ENCODE assay signal across 12 mouse cellular contexts in genomic region chr6:108231892-108232710, GRCm38 (mm10). TPM values are rescaled to one million over a fixed set of nuclear protein-coding genes. Genes with fewer than 3 reads are reported as not detected.
A peak's percentile ranks its signal among the peaks of the same experiment; 100 is the strongest.
DNase-seq lines count a peak whose midpoint lies in the region; ATAC-seq and TF ChIP-seq lines count a peak whose summit lies in the region.
"Had no signal": no experiment of that assay in that cellular context is flagged by ENCODE, and none has a peak within 500 bp of the region (broad histone marks: within the 10 kb centered on the region; RNA-seq: fewer than 3 reads in every experiment).

No protein-coding gene starts in this region.

- TF ChIP-seq CTCF in hindbrain, postnatal 0 days (IDR thresholded peaks at IDR 0.05; ENCODE audit: low read depth), result peak; percentile 23; the same call in 1 of the 2 replicates
- TF ChIP-seq CTCF in midbrain, postnatal 0 days (IDR thresholded peaks at IDR 0.05), result peak; percentile 30
- peak; percentile 49 for TF ChIP-seq CTCF in stomach, postnatal 0 days (IDR thresholded peaks at IDR 0.05; ENCODE audit: low read depth)

- peak; percentile 40; the same call in 1 of the 2 replicates for ATAC-seq in hindbrain, postnatal 0 days
- no peak for ATAC-seq in hindbrain, embryonic 16.5 days
- ATAC-seq in midbrain, postnatal 0 days (ENCODE audit: low FRiP score), result no peak
- ATAC-seq in midbrain, embryonic 15.5 days (replicated peaks), result no peak
- ATAC-seq in hematopoietic stem cell, adult 5-6 weeks (replicated peaks in 1 of 2; ENCODE audit: insufficient read depth in 1 of 2, low FRiP score in 2 of 2, low TSS enrichment in 1 of 2, low read depth in 1 of 2, poor library complexity in 2 of 2, severe bottlenecking in 2 of 2), result peak; percentile 42 to 50
- no peak; the same call in 1 of the 2 replicates for ATAC-seq in stomach, postnatal 0 days (ENCODE audit: low FRiP score, low TSS enrichment)
- ATAC-seq: activated CD4-positive, CD25-positive, alpha-beta regulatory T cell, adult 4 months had no signal

- no peaks in the 10 kb centered on the region for H3K27me3 ChIP-seq in hindbrain, postnatal 0 days (ENCODE audit: insufficient read depth, low read length)
- H3K27me3 ChIP-seq in hindbrain, embryonic 16.5 days (replicated peaks; ENCODE audit: control insufficient read depth, insufficient read depth, low read length), result no peaks in the 10 kb centered on the region
- H3K27me3 ChIP-seq in midbrain, postnatal 0 days (ENCODE audit: insufficient read depth, low read length), result no peaks in the 10 kb centered on the region
- no peaks in the 10 kb centered on the region for H3K27me3 ChIP-seq in midbrain, embryonic 15.5 days (replicated peaks)
- H3K27me3 ChIP-seq in stomach, postnatal 0 days (ENCODE audit: control insufficient read depth, insufficient read depth, low read length), result no peaks in the 10 kb centered on the region
- H3K27me3 ChIP-seq: limb, embryonic 13.5 days had no signal

- no peak overlapping the region for H3K27ac ChIP-seq in hindbrain, postnatal 0 days
- no peak overlapping the region for H3K27ac ChIP-seq in hindbrain, embryonic 16.5 days (ENCODE audit: low read depth, low read length)
- no peak overlapping the region for H3K27ac ChIP-seq in midbrain, postnatal 0 days (ENCODE audit: low read depth, low read length)
- H3K27ac ChIP-seq in midbrain, embryonic 15.5 days, result no peak overlapping the region
- H3K27ac ChIP-seq in stomach, postnatal 0 days (replicated peaks), result no peak overlapping the region
- H3K27ac ChIP-seq: limb, embryonic 13.5 days had no signal

- no peak overlapping the region for H3K4me2 ChIP-seq in hindbrain, postnatal 0 days (ENCODE audit: low read depth, low read length)
- no peak overlapping the region for H3K4me2 ChIP-seq in hindbrain, embryonic 16.5 days (ENCODE audit: low read length)
- H3K4me2 ChIP-seq in midbrain, postnatal 0 days (ENCODE audit: low read depth, low read length, poor library complexity, severe bottlenecking), result no peak overlapping the region
- no peak overlapping the region for H3K4me2 ChIP-seq in midbrain, embryonic 15.5 days
- H3K4me2 ChIP-seq in stomach, postnatal 0 days (replicated peaks; ENCODE audit: low read depth), result no peak overlapping the region
- H3K4me2 ChIP-seq: limb, embryonic 13.5 days had no signal

- H3K9ac ChIP-seq in hindbrain, postnatal 0 days (replicated peaks; ENCODE audit: low read length), result no peak overlapping the region
- H3K9ac ChIP-seq in hindbrain, embryonic 16.5 days (ENCODE audit: low read depth, low read length), result no peak overlapping the region
- no peak overlapping the region for H3K9ac ChIP-seq in midbrain, postnatal 0 days (replicated peaks; ENCODE audit: low read length, poor library complexity, severe bottlenecking)
- H3K9ac ChIP-seq in midbrain, embryonic 15.5 days, result no peak overlapping the region
- H3K9ac ChIP-seq in stomach, postnatal 0 days (ENCODE audit: low read length), result no peak overlapping the region
- H3K9ac ChIP-seq: limb, embryonic 13.5 days had no signal

- no peak for TF ChIP-seq EP300 in stomach, postnatal 0 days (optimal IDR thresholded peaks at IDR 0.05)

- 75% methylated on average over 11 of the region's 11 CpGs for WGBS in hindbrain, postnatal 0 days
- 81% methylated on average over 11 of the region's 11 CpGs for WGBS in hindbrain, embryonic 16.5 days
- WGBS in midbrain, postnatal 0 days, result 83% methylated on average over 11 of the region's 11 CpGs
- 84% methylated on average over 11 of the region's 11 CpGs for WGBS in midbrain, embryonic 15.5 days
- 72% methylated on average over 11 of the region's 11 CpGs for WGBS in stomach, postnatal 0 days

- H3K36me3 ChIP-seq in hindbrain, postnatal 0 days (ENCODE audit: insufficient read depth, low read length), result no peaks in the 10 kb centered on the region
- no peaks in the 10 kb centered on the region for H3K36me3 ChIP-seq in hindbrain, embryonic 16.5 days (ENCODE audit: control insufficient read depth, insufficient read depth, low read length)
- H3K36me3 ChIP-seq in midbrain, postnatal 0 days (ENCODE audit: insufficient read depth, low read length), result no peaks in the 10 kb centered on the region
- H3K36me3 ChIP-seq in midbrain, embryonic 15.5 days (replicated peaks), result no peaks in the 10 kb centered on the region
- H3K36me3 ChIP-seq in stomach, postnatal 0 days (ENCODE audit: control insufficient read depth, insufficient read depth, low read length), result no peaks in the 10 kb centered on the region
- H3K36me3 ChIP-seq: limb, embryonic 13.5 days had no signal

- DNase-seq in hindbrain, postnatal 0 days (ENCODE audit: low spot score), result no peak
- DNase-seq in midbrain, postnatal 0 days (ENCODE audit: low spot score), result no peak
- no peak for DNase-seq in stomach, postnatal 0 days (ENCODE audit: low spot score)
- DNase-seq in adrenal gland, postnatal 4 days (ENCODE audit: low spot score in 2 of 2), result no peak
- DNase-seq in spleen, postnatal 14 days (ENCODE audit: low spot score in 2 of 2), result no peak
- DNase-seq: lung, postnatal 4 days had no signal

- H3K4me1 ChIP-seq in hindbrain, postnatal 0 days (ENCODE audit: insufficient read depth, low read length), result peaks cover 12% of the 10 kb centered on the region; the same call in 1 of the 2 replicates
- H3K4me1 ChIP-seq in hindbrain, embryonic 16.5 days (ENCODE audit: control insufficient read depth, insufficient read depth, low read depth, low read length), result peaks cover 5% of the 10 kb centered on the region; the same call in 1 of the 2 replicates
- no peaks in the 10 kb centered on the region; the same call in 1 of the 2 replicates for H3K4me1 ChIP-seq in midbrain, postnatal 0 days (ENCODE audit: insufficient read depth, low read length)
- peaks cover 9% of the 10 kb centered on the region for H3K4me1 ChIP-seq in midbrain, embryonic 15.5 days
- 0 out of 2 replicates have a peak, but pooled peaks cover 2% of the 10 kb centered on the region for H3K4me1 ChIP-seq in stomach, postnatal 0 days (replicated peaks; ENCODE audit: control insufficient read depth, insufficient read depth)

- no peaks in the 10 kb centered on the region for H3K9me3 ChIP-seq in hindbrain, postnatal 0 days (ENCODE audit: low read length)
- no peaks in the 10 kb centered on the region for H3K9me3 ChIP-seq in hindbrain, embryonic 16.5 days (ENCODE audit: control insufficient read depth, low read length)
- no peaks in the 10 kb centered on the region for H3K9me3 ChIP-seq in midbrain, postnatal 0 days (ENCODE audit: low read length)
- no peaks in the 10 kb centered on the region for H3K9me3 ChIP-seq in midbrain, embryonic 15.5 days
- no peaks in the 10 kb centered on the region for H3K9me3 ChIP-seq in stomach, postnatal 0 days (ENCODE audit: control insufficient read depth, low read length)
- H3K9me3 ChIP-seq: limb, embryonic 13.5 days had no signal

- H3K4me3 ChIP-seq in hindbrain, postnatal 0 days (ENCODE audit: low read length), result no peak overlapping the region
- H3K4me3 ChIP-seq in hindbrain, embryonic 16.5 days (ENCODE audit: low read length), result no peak overlapping the region
- no peak overlapping the region for H3K4me3 ChIP-seq in midbrain, postnatal 0 days (ENCODE audit: low read depth, low read length)
- no peak overlapping the region for H3K4me3 ChIP-seq in midbrain, embryonic 15.5 days
- H3K4me3 ChIP-seq in stomach, postnatal 0 days (ENCODE audit: low read depth, low read length), result no peak overlapping the region
- H3K4me3 ChIP-seq: limb, embryonic 13.5 days; myocyte had no signal

RNA-seq across cellular contexts. Expression of gene Itpr1, which starts 19.2 kb away (rescaled TPM):
- 35.4 and 47.1 TPM in 2 replicates for total RNA-seq in hindbrain, postnatal 0 days (2014; rRNA removed)
- polyA plus RNA-seq in hindbrain, postnatal 0 days (2015; fragmentation: Nextera tagmentation; extraction: Ambion mirVana), result 7.2 and 8.4 TPM in 2 replicates
- 5.4 and 5.6 TPM in 2 replicates for polyA plus RNA-seq in hindbrain, embryonic 16.5 days (2015; fragmentation: Nextera tagmentation; extraction: Ambion mirVana)
- 16.7 and 23.2 TPM in 2 replicates for total RNA-seq in midbrain, postnatal 0 days (2014; rRNA removed)
- 2.4 and 3.3 TPM in 2 replicates for polyA plus RNA-seq in midbrain, postnatal 0 days (2015; fragmentation: Nextera tagmentation; extraction: Ambion mirVana)
- polyA plus RNA-seq in midbrain, embryonic 15.5 days (2015; fragmentation: Nextera tagmentation; extraction: Ambion mirVana), result 3.9 and 4.7 TPM in 2 replicates
- 82.5 and 124 TPM in 2 replicates for total RNA-seq in hematopoietic stem cell, adult 5-6 weeks (2017)
- polyA plus RNA-seq in stomach, postnatal 0 days (2015; fragmentation: Nextera tagmentation; extraction: Ambion mirVana), result 3.9 and 4.0 TPM in 2 replicates
- total RNA-seq in adrenal gland, postnatal 4 days (2021), result 100 to 1,000 TPM; 106 to 129 TPM

RNA-seq across cellular contexts. Expression of gene Sumf1, which starts 46.7 kb away (rescaled TPM):
- total RNA-seq in hindbrain, postnatal 0 days (2014; rRNA removed), result 22.5 and 30.3 TPM in 2 replicates
- 14.4 and 15.8 TPM in 2 replicates for polyA plus RNA-seq in hindbrain, postnatal 0 days (2015; fragmentation: Nextera tagmentation; extraction: Ambion mirVana)
- polyA plus RNA-seq in hindbrain, embryonic 16.5 days (2015; fragmentation: Nextera tagmentation; extraction: Ambion mirVana), result 12.7 and 13.8 TPM in 2 replicates
- total RNA-seq in midbrain, postnatal 0 days (2014; rRNA removed), result 18.1 and 23.0 TPM in 2 replicates
- polyA plus RNA-seq in midbrain, postnatal 0 days (2015; fragmentation: Nextera tagmentation; extraction: Ambion mirVana), result 12.3 and 13.7 TPM in 2 replicates
- polyA plus RNA-seq in midbrain, embryonic 15.5 days (2015; fragmentation: Nextera tagmentation; extraction: Ambion mirVana), result 11.0 and 11.4 TPM in 2 replicates
- 8.8 and 13.6 TPM in 2 replicates for total RNA-seq in hematopoietic stem cell, adult 5-6 weeks (2017)
- 20.0 and 20.5 TPM in 2 replicates for polyA plus RNA-seq in stomach, postnatal 0 days (2015; fragmentation: Nextera tagmentation; extraction: Ambion mirVana)
- total RNA-seq in adrenal gland, postnatal 4 days (2021), result 10 to 100 TPM; 34.7 to 39.2 TPM

Comparison
In these comparisons a context has a peak if more than half of its experiments do, and no peak if none do; other contexts are left out.
1. ATAC-seq: peak in hindbrain, postnatal 0 days (single experiment) and hematopoietic stem cell, adult 5-6 weeks (2 of 2); none in hindbrain, embryonic 16.5 days (single experiment), midbrain, postnatal 0 days (single experiment), midbrain, embryonic 15.5 days (single experiment) and stomach, postnatal 0 days (single experiment).
2. Peak in every context shown above with its lines, with median percentiles within 50 percentile points of each other: CTCF ChIP-seq.